Mouse (Mus musculus) bone marrow macrophage, adult 2 months (primary cell): ENCODE data around the gene Map7d2.

ENCODE experiments used
- CTCF ChIP-seq: IDR thresholded peaks from 2 replicates; pipeline ENCODE4 v1.5.1; 2012; ENCODE audit warnings: low read depth, mild to moderate bottlenecking, low read length, moderate library complexity
- POLR2A ChIP-seq: IDR thresholded peaks from 2 replicates; pipeline ENCODE4 v1.6.1; 2012; ENCODE audit warnings: mild to moderate bottlenecking, low read depth, low read length, borderline replicate concordance

DNA sequence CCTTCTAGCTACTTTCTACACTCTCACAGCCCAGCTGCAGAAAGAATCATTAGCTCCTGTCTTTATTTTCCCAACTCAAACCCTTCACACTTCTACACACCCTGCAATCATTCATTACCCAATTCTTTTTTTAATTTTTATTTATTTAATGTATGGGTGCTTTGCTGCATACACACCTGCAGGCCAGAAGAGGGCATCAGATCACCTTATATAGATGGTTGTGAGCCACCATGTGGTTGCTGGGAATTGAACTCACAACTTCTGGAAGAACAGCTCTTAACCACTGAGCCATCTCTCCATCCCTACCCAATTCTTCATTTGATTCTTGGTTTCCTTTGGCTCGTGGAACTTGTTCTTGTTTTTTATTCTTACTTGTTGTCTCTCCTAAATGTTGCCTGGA is 69.9 kb downstream of the Map7d2 start:
- TF ChIP-seq CTCF = no peak
- TF ChIP-seq POLR2A = no peak
